15 mouse cellular contexts compared by ENCODE assay signal in the genomic region with DNA sequence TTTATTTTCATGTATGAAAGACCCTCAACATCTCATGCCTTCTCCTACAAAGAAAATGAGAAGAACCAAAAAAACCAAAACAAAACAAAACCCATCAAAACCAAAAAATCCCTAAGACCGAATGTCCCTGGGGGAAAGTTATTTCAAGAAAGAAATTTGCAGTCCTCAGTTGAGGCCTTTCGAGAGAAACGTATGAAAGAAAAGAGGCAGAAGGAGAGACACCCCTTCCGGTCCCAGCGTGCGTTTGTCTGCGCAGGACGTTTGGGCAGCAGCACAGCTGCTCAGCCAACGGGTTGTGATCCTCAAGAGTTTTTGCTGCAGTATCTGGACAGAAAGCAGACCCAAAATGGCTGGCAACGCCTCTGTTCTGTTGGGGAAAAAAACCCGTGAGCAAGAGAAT.
"Had no signal": no experiment of that assay in that cellular context is flagged by ENCODE, and none has a peak within 500 bp of the region (broad histone marks: within the 10 kb centered on the region; RNA-seq: fewer than 3 reads in every experiment).

No protein-coding gene starts in this region.

- DNase-seq: retina, postnatal 1 day; right cerebral cortex, adult 18-20 months; right cerebral cortex, postnatal 14 days; right cerebral cortex, postnatal 25 days; right cerebral cortex, postnatal 4 days; spleen, adult 18-20 months; thymus, adult 18-20 months; thymus, adult 2 months; thymus, postnatal 25 days; thymus, postnatal 36 days; thymus, postnatal 4 days had no signal

- H3K4me1 ChIP-seq: neural tube, embryonic 13.5 days had no signal

- H3K4me2 ChIP-seq: neural tube, embryonic 13.5 days; neural tube, embryonic 15.5 days; stomach, embryonic 15.5 days had no signal

- H3K9me3 ChIP-seq: neural tube, embryonic 13.5 days; neural tube, embryonic 15.5 days; stomach, embryonic 15.5 days had no signal

- H3K27me3 ChIP-seq: stomach, embryonic 15.5 days had no signal

- H3K9ac ChIP-seq: neural tube, embryonic 13.5 days; neural tube, embryonic 15.5 days; stomach, embryonic 15.5 days had no signal

- H3K36me3 ChIP-seq: neural tube, embryonic 13.5 days; neural tube, embryonic 15.5 days; stomach, embryonic 15.5 days had no signal

- H3K27ac ChIP-seq: neural tube, embryonic 13.5 days; neural tube, embryonic 15.5 days; stomach, embryonic 15.5 days; stomach, postnatal 0 days had no signal

- H3K4me3 ChIP-seq: neural tube, embryonic 13.5 days; neural tube, embryonic 15.5 days; stomach, embryonic 15.5 days had no signal
